In genomic region chr1:93216839-93217497, GRCm38 (mm10) we compare ENCODE assay signal across 14 mouse cellular contexts. TPM values are rescaled to one million over a fixed set of nuclear protein-coding genes. Genes with fewer than 3 reads are reported as not detected.
A peak's percentile ranks its signal among the peaks of the same experiment; 100 is the strongest.
DNase-seq lines count a peak whose midpoint lies in the region; ATAC-seq and TF ChIP-seq lines count a peak whose summit lies in the region.
"Had no signal": no experiment of that assay in that cellular context is flagged by ENCODE, and none has a peak within 500 bp of the region (broad histone marks: within the 10 kb centered on the region; RNA-seq: fewer than 3 reads in every experiment).

No protein-coding gene starts in this region.

- peaks cover 32% of the 10 kb centered on the region for H3K4me1 ChIP-seq in hindbrain, embryonic 12.5 days
- H3K4me1 ChIP-seq in hindbrain, postnatal 0 days (ENCODE audit: insufficient read depth, low read length) = peaks cover 7% of the 10 kb centered on the region
- H3K4me1 ChIP-seq in ES-E14 (ENCODE audit: control insufficient read depth in 2 of 2, insufficient read depth in 2 of 2, low read length in 2 of 2, poor library complexity in 1 of 2) = peaks cover 4 to 38% of the 10 kb centered on the region in 2 experiments; a peak in 3 of 4 replicates
- peaks cover 79% of the 10 kb centered on the region for H3K4me1 ChIP-seq in embryonic facial prominence, embryonic 10.5 days
- H3K4me1 ChIP-seq: megakaryocyte, embryonic 14.5 days had no signal

- WGBS in hindbrain, embryonic 12.5 days = 69% methylated on average over 9 of the region's 9 CpGs
- WGBS in hindbrain, postnatal 0 days = 59% methylated on average over 9 of the region's 9 CpGs
- WGBS in embryonic facial prominence, embryonic 10.5 days = 67% methylated on average over 9 of the region's 9 CpGs

- DNase-seq in hindbrain, postnatal 0 days (ENCODE audit: low spot score) = no peak
- DNase-seq in ES-E14 (ENCODE audit: low read depth, low spot score) = no peak
- no peak for DNase-seq in embryonic facial prominence, embryonic 10.5 days (ENCODE audit: low spot score)
- peak; percentile 60 to 67 for DNase-seq in kidney, postnatal 36 days
- DNase-seq in spleen, adult 18-20 months = no peak
- no peak for DNase-seq in right cerebral cortex, postnatal 36 days (ENCODE audit: low spot score in 2 of 2)
- DNase-seq: cerebellum, adult 18-20 months had no signal

- no peak for TF ChIP-seq CTCF in hindbrain, postnatal 0 days (IDR thresholded peaks at IDR 0.05; ENCODE audit: low read depth)

- no peak overlapping the region for H3K4me3 ChIP-seq in hindbrain, embryonic 12.5 days
- no peak overlapping the region for H3K4me3 ChIP-seq in hindbrain, postnatal 0 days (ENCODE audit: low read length)
- H3K4me3 ChIP-seq in ES-E14 (ENCODE audit: insufficient read depth in 1 of 2, low read depth in 1 of 2, low read length in 2 of 2, poor library complexity in 1 of 2, severe bottlenecking in 1 of 2) = no peak overlapping the region
- H3K4me3 ChIP-seq in embryonic facial prominence, embryonic 10.5 days = no peak overlapping the region
- H3K4me3 ChIP-seq: megakaryocyte, embryonic 14.5 days had no signal

- H3K27me3 ChIP-seq in hindbrain, embryonic 12.5 days = peaks cover 4% of the 10 kb centered on the region; the same call in 1 of the 2 replicates
- no peaks in the 10 kb centered on the region for H3K27me3 ChIP-seq in hindbrain, postnatal 0 days (ENCODE audit: insufficient read depth, low read length)
- H3K27me3 ChIP-seq in embryonic facial prominence, embryonic 10.5 days (replicated peaks; ENCODE audit: low read depth, poor library complexity, severe bottlenecking) = 0 out of 2 replicates have a peak, but pooled peaks cover 6% of the 10 kb centered on the region

- H3K36me3 ChIP-seq in hindbrain, embryonic 12.5 days = no peaks in the 10 kb centered on the region
- no peaks in the 10 kb centered on the region for H3K36me3 ChIP-seq in hindbrain, postnatal 0 days (ENCODE audit: insufficient read depth, low read length)
- no peaks in the 10 kb centered on the region for H3K36me3 ChIP-seq in ES-E14 (ENCODE audit: control insufficient read depth, insufficient read depth, low read length, poor library complexity, severe bottlenecking)
- no peaks in the 10 kb centered on the region for H3K36me3 ChIP-seq in embryonic facial prominence, embryonic 10.5 days (replicated peaks)
- H3K36me3 ChIP-seq: G1E had no signal

- no peak overlapping the region for H3K4me2 ChIP-seq in hindbrain, embryonic 12.5 days (replicated peaks)
- H3K4me2 ChIP-seq in hindbrain, postnatal 0 days (ENCODE audit: low read depth, low read length) = no peak overlapping the region

- no peak for ATAC-seq in hindbrain, embryonic 12.5 days (ENCODE audit: low FRiP score)
- ATAC-seq in hindbrain, postnatal 0 days = no peak

- H3K9me3 ChIP-seq in hindbrain, embryonic 12.5 days (replicated peaks) = no peaks in the 10 kb centered on the region
- H3K9me3 ChIP-seq in hindbrain, postnatal 0 days (ENCODE audit: low read length) = no peaks in the 10 kb centered on the region
- H3K9me3 ChIP-seq in ES-E14 (ENCODE audit: control insufficient read depth, insufficient read depth, low read depth, low read length) = no peaks in the 10 kb centered on the region
- no peaks in the 10 kb centered on the region for H3K9me3 ChIP-seq in embryonic facial prominence, embryonic 10.5 days
- H3K9me3 ChIP-seq: G1E; megakaryocyte, embryonic 14.5 days had no signal

- H3K9ac ChIP-seq in hindbrain, embryonic 12.5 days = 0 out of 2 replicates have a peak overlapping the region, but pooled peaks have one; percentile 8
- no peak overlapping the region for H3K9ac ChIP-seq in hindbrain, postnatal 0 days (replicated peaks; ENCODE audit: low read length)
- H3K9ac ChIP-seq in ES-E14 (ENCODE audit: insufficient read depth, low read depth, low read length, poor library complexity, severe bottlenecking) = no peak overlapping the region

- in situ Hi-C loops in ES-E14 (cut with MboI; ENCODE audit: low sequenced_read_pairs in 2 of 2, unreplicated experiment in 2 of 2) = no loop called here

- H3K27ac ChIP-seq in hindbrain, embryonic 12.5 days = no peak overlapping the region
- no peak overlapping the region for H3K27ac ChIP-seq in hindbrain, postnatal 0 days
- H3K27ac ChIP-seq in ES-E14 (ENCODE audit: insufficient read depth, low read depth, low read length, poor library complexity, severe bottlenecking) = 0 out of 2 replicates have a peak overlapping the region, but pooled peaks have one; percentile 7
- peak overlapping the region; percentile 63 for H3K27ac ChIP-seq in embryonic facial prominence, embryonic 10.5 days (replicated peaks)

TF ChIP-seq in ES-E14, 5 proteins besides CTCF, POLR2A, EP300 and RAD21:
- TF ChIP-seq ZNF384 (IDR thresholded peaks at IDR 0.05; ENCODE audit: low read depth, low read length) (no peak), CHD2 (IDR thresholded peaks at IDR 0.05; ENCODE audit: low read depth, low read length) (no peak), MAFK (IDR thresholded peaks at IDR 0.05; ENCODE audit: insufficient read depth, low read depth, low read length) (no peak), ZC3H11A (IDR thresholded peaks at IDR 0.05; ENCODE audit: borderline replicate concordance, low read depth, low read length) (no peak), HCFC1 (IDR thresholded peaks at IDR 0.05; ENCODE audit: borderline replicate concordance, insufficient read depth, low read length) (no peak)
TF ChIP-seq in ES-E14: peak in this region for 0.

RNA-seq across cellular contexts. Expression of gene Sned1, which starts 18.7 kb away (rescaled TPM):
- polyA plus RNA-seq in hindbrain, embryonic 12.5 days (2016; fragmentation: Nextera tagmentation; extraction: Ambion mirVana) = 15.2 and 16.2 TPM in 2 replicates
- 26.7 and 33.7 TPM in 2 replicates for total RNA-seq in hindbrain, postnatal 0 days (2014; rRNA removed)
- 8.0 and 9.2 TPM in 2 replicates for polyA plus RNA-seq in hindbrain, postnatal 0 days (2015; fragmentation: Nextera tagmentation; extraction: Ambion mirVana)
- total RNA-seq in ES-E14 (2012; rRNA removed) = 11.8 and 13.3 TPM in 2 replicates
- polyA plus RNA-seq in embryonic facial prominence, embryonic 10.5 days (2016; fragmentation: Nextera tagmentation; extraction: Ambion mirVana) = 6.5 and 9.6 TPM in 2 replicates
- polyA plus RNA-seq: G1E had no signal

RNA-seq across cellular contexts. Expression of gene Crocc2, which starts 48.4 kb away (rescaled TPM):
- polyA plus RNA-seq in hindbrain, embryonic 12.5 days (2016; fragmentation: Nextera tagmentation; extraction: Ambion mirVana) = 0.44 and 0.45 TPM in 2 replicates
- total RNA-seq in hindbrain, postnatal 0 days (2014; rRNA removed) = 1.1 and 1.3 TPM in 2 replicates
- 0.48 and 0.63 TPM in 2 replicates for polyA plus RNA-seq in hindbrain, postnatal 0 days (2015; fragmentation: Nextera tagmentation; extraction: Ambion mirVana)
- 3.1 and 3.2 TPM in 2 replicates for total RNA-seq in ES-E14 (2012; rRNA removed)
- 0.19 and 0.20 TPM in 2 replicates for polyA plus RNA-seq in embryonic facial prominence, embryonic 10.5 days (2016; fragmentation: Nextera tagmentation; extraction: Ambion mirVana)
- total RNA-seq: gastrocnemius, adult 18-20 months had no signal
- polyA plus RNA-seq: G1E had no signal

RNA-seq across cellular contexts. Expression of gene 2310007B03Rik, which starts 56.2 kb away (rescaled TPM):
- polyA plus RNA-seq in hindbrain, embryonic 12.5 days (2016; fragmentation: Nextera tagmentation; extraction: Ambion mirVana) = 0.35 and 0.41 TPM in 2 replicates
- total RNA-seq in hindbrain, postnatal 0 days (2014; rRNA removed) = 0.05 and 0.83 TPM in 2 replicates
- 0.11 and 0.16 TPM in 2 replicates for polyA plus RNA-seq in hindbrain, postnatal 0 days (2015; fragmentation: Nextera tagmentation; extraction: Ambion mirVana)
- 0.62 and 0.90 TPM in 2 replicates for total RNA-seq in ES-E14 (2012; rRNA removed)
- 0.87 and 1.5 TPM in 2 replicates for polyA plus RNA-seq in embryonic facial prominence, embryonic 10.5 days (2016; fragmentation: Nextera tagmentation; extraction: Ambion mirVana)
- total RNA-seq: adrenal gland, adult 18-20 months; gastrocnemius, adult 18-20 months; left cerebral cortex, postnatal 25 days had no signal
- polyA plus RNA-seq: G1E; spleen, adult 2 months had no signal

Comparison
In these comparisons a context has a peak if more than half of its experiments do, and no peak if none do; other contexts are left out.
1. H3K27ac ChIP-seq: peak in ES-E14 (single experiment) and embryonic facial prominence, embryonic 10.5 days (single experiment); none in hindbrain, embryonic 12.5 days (single experiment) and hindbrain, postnatal 0 days (single experiment).
2. DNase-seq: peak in kidney, postnatal 36 days (2 of 2); none in hindbrain, postnatal 0 days (single experiment), ES-E14 (single experiment), embryonic facial prominence, embryonic 10.5 days (single experiment), spleen, adult 18-20 months (0 of 2) and right cerebral cortex, postnatal 36 days (0 of 2).